Mouse (Mus musculus) brain, embryonic 14.5 days (tissue): ENCODE measurements around the gene Tcte3.

ENCODE experiments used
- CTCF ChIP-seq: fragments of 200-500 bp; IDR thresholded peaks from 2 replicates; pipeline ENCODE4 v1.5.1; 2012; ENCODE audit warnings: inconsistent platforms, mild to moderate bottlenecking, moderate library complexity, borderline replicate concordance; ENCODE audit not compliant: insufficient read depth, insufficient read length; ENCODE audit errors: extremely low read depth
- POLR2A ChIP-seq: fragments of 200-500 bp; IDR thresholded peaks from 2 replicates; pipeline ENCODE4 v1.6.1; 2012; ENCODE audit warnings: mild to moderate bottlenecking, inconsistent platforms, borderline replicate concordance; ENCODE audit not compliant: poor library complexity, insufficient read depth, insufficient read length, severe bottlenecking; ENCODE audit errors: extremely low read depth

GRCm38 (mm10) chr17:15085006-15085405, 43.7 kb upstream of the Tcte3 start:
- no peak for TF ChIP-seq CTCF
- no peak for TF ChIP-seq POLR2A
